Mouse (Mus musculus) lung, embryonic 14.5 days (tissue): ENCODE results near the gene Olfr895. TPM values are rescaled to one million over a fixed set of nuclear protein-coding genes. Genes with fewer than 3 reads are reported as not detected.

Experiments used
- ATAC-seq: fragments of 200-750 bp; cut with Nextera tagmentation; 2 replicates; pipeline ENCODE4 v1.8.0; 2017; ENCODE audit warnings: mild to moderate bottlenecking, moderate TSS enrichment, moderate library complexity; ENCODE audit not compliant: insufficient read depth
- DNase-seq: peaks from one replicate; pipeline ENCODE4 v3.0.0-alpha.2; 2015
- H3K27ac ChIP-seq: fragments of 300-500 bp; sonication (generic); 2 replicates; pipeline ENCODE4 v1.5.1; 2014; ENCODE audit warnings: low read depth, mild to moderate bottlenecking, moderate library complexity
- H3K27me3 ChIP-seq: fragments of 300-500 bp; sonication (generic); 2 replicates; pipeline ENCODE4 v1.6.1; 2014; ENCODE audit warnings: low read length, control low read depth; ENCODE audit not compliant: insufficient read depth
- H3K36me3 ChIP-seq: fragments of 300-500 bp; sonication (generic); 2 replicates; pipeline ENCODE4 v1.6.1; 2014; ENCODE audit warnings: control low read depth; ENCODE audit not compliant: insufficient read depth
- H3K4me1 ChIP-seq: fragments of 300-500 bp; sonication (generic); 2 replicates; pipeline ENCODE4 v1.6.1; 2014; ENCODE audit warnings: antibody characterized with exemption, control low read depth; ENCODE audit not compliant: insufficient read depth
- H3K4me2 ChIP-seq: fragments of 300-500 bp; sonication (generic); 2 replicates; pipeline ENCODE4 v1.6.1; 2014; ENCODE audit warnings: mild to moderate bottlenecking
- H3K4me3 ChIP-seq: fragments of 300-500 bp; sonication (generic); 2 replicates; pipeline ENCODE4 v1.5.1; 2014; ENCODE audit warnings: low read depth, low read length
- H3K9ac ChIP-seq: fragments of 300-500 bp; sonication (generic); 2 replicates; pipeline ENCODE4 v1.6.1; 2014
- H3K9me3 ChIP-seq: fragments of 300-500 bp; sonication (generic); 2 replicates; pipeline ENCODE4 v1.6.1; 2016; ENCODE audit warnings: low read depth, low read length, control low read depth
- CTCF ChIP-seq: IDR thresholded peaks from 2 replicates; pipeline ENCODE4 v1.5.1; 2016; ENCODE audit warnings: antibody characterized with exemption, low read depth
- WGBS: fragments of 180-500 bp; shearing (Covaris S2); extraction: QIAGEN DNeasy Blood & Tissue Kit; methylation state at CpG from one replicate; pipeline ENCODE4 v1.1.7; 2014; 5-methylcytosine and 5-hydroxymethylcytosine counted together
- polyA plus RNA-seq: library from polyadenylated mRNA; unstranded; fragments of >200 nt; fragmentation: Nextera tagmentation; extraction: Ambion mirVana; gene quantifications from 2 replicates; pipeline ENCODE4 v1.2.1, GENCODE M21; 2014

Gene Olfr895
- not detected in 2 replicates for polyA plus RNA-seq

GRCm38 (mm10) chr9:38267551-38267950 is at the start of gene Olfr895:
Gene Olfr895, plus strand, starts transcription at chr9:38267851.
- Histone ChIP-seq H3K9me3 (no peaks in the 10 kb centered on the region), H3K27me3 (no peaks in the 10 kb centered on the region), H3K9ac (no peak within 1 kb of the TSS), H3K36me3 (no peaks in the 10 kb centered on the region), H3K27ac (no peak within 1 kb of the TSS), H3K4me1 (no peaks in the 10 kb centered on the region), H3K4me3 (no peak within 1 kb of the TSS), H3K4me2 (no peak within 1 kb of the TSS)
- ATAC-seq (no peak), DNase-seq (no peak)
- TF ChIP-seq CTCF = no peak

- Histone ChIP-seq H3K36me3 (no peaks in the 10 kb centered on the region), H3K4me2 (no peak within 1 kb of the TSS), H3K9me3 (no peaks in the 10 kb centered on the region), H3K4me3 (no peak within 1 kb of the TSS), H3K9ac (no peak within 1 kb of the TSS), H3K4me1 (no peaks in the 10 kb centered on the region), H3K27me3 (no peaks in the 10 kb centered on the region), H3K27ac (no peak within 1 kb of the TSS)
- no peak for DNase-seq
- no peak for TF ChIP-seq CTCF
- no peak for ATAC-seq
Measured at GRCm38 (mm10) chr9:38252474-38252873, 15.2 kb upstream of the Olfr895 start, which contains the start of gene Olfr143. Gene Olfr143, plus strand, starts transcription at chr9:38252774.

GRCm38 (mm10) chr9:38290807-38291206 is 23.2 kb downstream of the Olfr895 start, which contains the start of gene Olfr896-ps1:
Gene Olfr896-ps1, plus strand, starts transcription at chr9:38291107.
- Histone ChIP-seq H3K4me3 (no peak within 1 kb of the TSS), H3K27me3 (no peaks in the 10 kb centered on the region), H3K4me2 (no peak within 1 kb of the TSS), H3K4me1 (no peaks in the 10 kb centered on the region), H3K36me3 (no peaks in the 10 kb centered on the region), H3K9ac (no peak within 1 kb of the TSS), H3K27ac (no peak within 1 kb of the TSS), H3K9me3 (no peaks in the 10 kb centered on the region)
- no peak for DNase-seq
- 86% methylated on average over 1 of the region's 1 CpGs for WGBS
- no peak for TF ChIP-seq CTCF
- ATAC-seq = no peak

Other genes with a start within 250 kb of the Olfr895 start
- not detected in 2 replicates for gene Olfr883, start 242.0 kb upstream of the Olfr895 start, polyA plus RNA-seq
- not detected in 2 replicates for gene Olfr884, start 221.3 kb upstream of the Olfr895 start, polyA plus RNA-seq
- gene Olfr885, start 206.5 kb upstream of the Olfr895 start, polyA plus RNA-seq = not detected in 2 replicates
- not detected in 2 replicates for gene Olfr887, start 183.8 kb upstream of the Olfr895 start, polyA plus RNA-seq
- not detected in 2 replicates for gene Olfr888, start 159.7 kb upstream of the Olfr895 start, polyA plus RNA-seq
- 0.04 and 0.05 TPM in 2 replicates for gene Olfr889, start 152.7 kb upstream of the Olfr895 start, polyA plus RNA-seq
- not detected in 2 replicates for gene Olfr890, start 125.3 kb upstream of the Olfr895 start, polyA plus RNA-seq
- gene Olfr891, start 87.0 kb upstream of the Olfr895 start, polyA plus RNA-seq = not detected in 2 replicates
- not detected in 2 replicates for gene Olfr893, start 59.5 kb upstream of the Olfr895 start, polyA plus RNA-seq
- not detected in 2 replicates for gene Olfr894, start 49.8 kb upstream of the Olfr895 start, polyA plus RNA-seq
- gene Olfr143, start 15.1 kb upstream of the Olfr895 start, polyA plus RNA-seq = not detected in 2 replicates
- gene Olfr896-ps1, start 23.3 kb downstream of the Olfr895 start, polyA plus RNA-seq = not detected in 2 replicates
- gene Olfr25, start 61.2 kb downstream of the Olfr895 start, polyA plus RNA-seq = not detected in 2 replicates
- not detected in 2 replicates for gene Olfr898, start 80.6 kb downstream of the Olfr895 start, polyA plus RNA-seq
- gene Olfr250, start 99.0 kb downstream of the Olfr895 start, polyA plus RNA-seq = not detected in 2 replicates
- gene Olfr251, start 109.2 kb downstream of the Olfr895 start, polyA plus RNA-seq = not detected in 2 replicates
- gene Olfr147, start 133.8 kb downstream of the Olfr895 start, polyA plus RNA-seq = not detected in 2 replicates
- not detected in 2 replicates for gene Olfr901, start 161.6 kb downstream of the Olfr895 start, polyA plus RNA-seq
- gene Olfr902, start 179.8 kb downstream of the Olfr895 start, polyA plus RNA-seq = not detected in 2 replicates
- not detected in 2 replicates for gene Olfr904, start 195.3 kb downstream of the Olfr895 start, polyA plus RNA-seq
- not detected in 2 replicates for gene Olfr905, start 203.3 kb downstream of the Olfr895 start, polyA plus RNA-seq
- not detected in 2 replicates for gene Olfr906, start 219.2 kb downstream of the Olfr895 start, polyA plus RNA-seq
- not detected in 2 replicates for gene Olfr907, start 227.9 kb downstream of the Olfr895 start, polyA plus RNA-seq